Mouse (Mus musculus) kidney, adult 2 months (tissue): ENCODE data around the gene Hsf5.

Experiments used
- CTCF ChIP-seq: fragments of 200-500 bp; conservative IDR thresholded peaks from 2 replicates; pipeline ENCODE4 v1.5.1; 2011; ENCODE audit warnings: low read depth, mild to moderate bottlenecking, control low read depth, low read length, moderate library complexity, mixed read lengths; ENCODE audit not compliant: insufficient read depth, insufficient read length
- POLR2A ChIP-seq: fragments of 200-500 bp; IDR thresholded peaks from one replicate; pipeline ENCODE4 v1.6.1; 2011; ENCODE audit warnings: low read depth, low read length, control low read depth

- TF ChIP-seq CTCF, result no peak
- TF ChIP-seq POLR2A, result no peak
Observed at GRCm38 (mm10) chr11:87587211-87587874, 29.6 kb upstream of the Hsf5 start.
